Mouse (Mus musculus) bone marrow, adult 2 months (tissue): Measurements from ENCODE around the gene Gemin5. TPM values are rescaled to one million over a fixed set of nuclear protein-coding genes. Genes with fewer than 3 reads are reported as not detected.
"Not testable (repeated sequence)": the region's sequence is repeated elsewhere in the genome, so short reads cannot be mapped to it uniquely, and the experiment has no call there.

Source experiments
- H3K27ac ChIP-seq: fragments of 200-500 bp; 2 replicates; pipeline ENCODE4 v1.5.1; 2012; ENCODE audit warnings: low read depth, mild to moderate bottlenecking, control low read depth, inconsistent platforms, low read length; ENCODE audit not compliant: control insufficient read depth, poor library complexity, insufficient read depth
- H3K4me1 ChIP-seq: fragments of 200-500 bp; 2 replicates; pipeline ENCODE4 v1.6.1; 2011; ENCODE audit warnings: low read length; ENCODE audit not compliant: control insufficient read depth, insufficient read depth
- H3K4me3 ChIP-seq: fragments of 200-500 bp; replicated peaks from 2 replicates; pipeline ENCODE3; 2011; ENCODE audit warnings: mild to moderate bottlenecking, low read depth, low read length, control low read depth; ENCODE audit not compliant: control insufficient read depth
- CTCF ChIP-seq: fragments of 200-500 bp; IDR thresholded peaks from 2 replicates; pipeline ENCODE4 v1.5.1; 2011; ENCODE audit warnings: low read length, control low read depth; ENCODE audit not compliant: control insufficient read depth, insufficient read depth
- POLR2A ChIP-seq: fragments of 200-500 bp; IDR thresholded peaks from 2 replicates; pipeline ENCODE4 v1.6.1; 2011; ENCODE audit warnings: low read depth, mild to moderate bottlenecking, control low read depth, low read length, borderline replicate concordance; ENCODE audit not compliant: control insufficient read depth
- WGBS: fragments of 180-500 bp; shearing (Covaris S2); methylation state at CpG from one replicate; pipeline ENCODE4 v1.1.7; 2018; 5-methylcytosine and 5-hydroxymethylcytosine counted together
- polyA plus RNA-seq: library from polyadenylated mRNA; stranded (reverse); fragments of >200 nt; gene quantifications from 2 replicates; pipeline ENCODE4 v1.2.4, GENCODE M21; 2011; ENCODE audit warnings: low replicate concordance; ENCODE audit not compliant: missing spikeins, insufficient read depth, insufficient read length

Gemin5 gene
- polyA plus RNA-seq, 1 experiment, result 9.0 TPM

DNA sequence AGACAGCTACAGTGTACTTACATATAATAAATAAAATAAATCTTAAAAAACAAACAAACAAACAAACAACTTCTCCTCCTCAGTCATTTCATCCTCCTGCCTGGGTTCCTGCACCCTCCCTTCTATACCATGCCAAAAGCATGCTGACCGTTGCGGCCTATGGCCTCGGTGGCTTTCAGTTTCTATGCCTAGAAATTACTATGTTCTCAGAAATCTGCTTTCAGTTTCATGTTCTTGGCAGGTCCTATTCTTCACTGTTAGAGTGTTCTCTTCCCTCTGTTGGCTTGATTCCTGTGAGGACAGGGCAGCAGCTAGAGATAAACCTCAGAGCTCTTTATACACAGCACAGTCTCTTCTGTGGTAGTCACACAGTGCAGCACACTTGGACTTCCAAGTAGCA, 15.2 kb upstream of the Gemin5 start:
- H3K4me1 ChIP-seq, result no peaks in the 10 kb centered on the region; the same call in 1 of the 2 replicates
- TF ChIP-seq CTCF (no peak), POLR2A (no peak)
- peak overlapping the region; percentile 60 for H3K4me3 ChIP-seq
- H3K27ac ChIP-seq, result peak overlapping the region; percentile 43; the same call in 1 of the 2 replicates
- 2% methylated on average over 3 of the region's 3 CpGs for WGBS

DNA sequence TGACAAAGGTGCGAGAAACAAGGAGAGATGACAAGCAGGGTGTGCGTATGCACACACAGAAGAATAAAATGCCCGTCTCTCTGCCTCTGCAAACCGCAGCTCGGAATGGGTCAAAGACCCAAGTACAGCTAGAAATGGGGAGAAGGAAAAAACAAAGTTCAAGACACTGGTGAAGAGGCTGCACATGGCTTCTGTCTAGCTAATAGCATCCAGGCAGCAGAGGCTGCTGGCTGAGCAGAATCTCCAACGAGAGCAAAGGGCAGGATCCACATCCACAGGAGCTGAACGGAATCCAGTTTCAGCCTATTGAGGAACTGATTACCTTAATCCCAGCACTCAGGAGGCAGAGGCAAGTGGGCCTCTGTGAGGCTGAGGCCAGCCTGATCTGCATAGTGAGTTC, 12.4 kb upstream of the Gemin5 start:
- no peak for TF ChIP-seq POLR2A
- TF ChIP-seq CTCF, result no peak
- Histone ChIP-seq H3K4me1 (no peaks in the 10 kb centered on the region; the same call in 1 of the 2 replicates), H3K4me3 (no peak overlapping the region), H3K27ac (no peak overlapping the region)
- 91% methylated on average over 7 of the region's 7 CpGs for WGBS

DNA sequence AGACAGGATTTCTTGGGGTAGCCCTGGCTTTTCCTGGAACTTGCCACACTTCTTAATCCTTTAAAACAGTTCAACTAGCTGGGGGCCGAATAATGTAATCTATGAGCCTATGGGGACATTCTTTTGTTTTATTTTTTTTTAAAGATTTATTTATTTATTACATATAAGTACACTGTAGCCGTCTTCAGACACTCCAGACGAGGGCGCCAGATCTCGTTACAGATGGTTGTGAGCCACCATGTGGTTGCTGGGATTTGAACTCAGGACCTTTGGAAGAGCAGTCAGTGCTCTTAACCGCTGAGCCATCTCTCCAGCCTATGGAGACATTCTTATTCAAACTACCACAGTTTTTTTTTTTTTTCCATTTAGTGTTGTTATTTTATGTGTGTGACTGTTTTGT, 11.6 kb upstream of the Gemin5 start:
- H3K4me3 ChIP-seq, H3K27ac ChIP-seq, H3K4me1 ChIP-seq: not testable (repeated sequence)
- WGBS, result 88% methylated on average over 6 of the region's 6 CpGs

DNA sequence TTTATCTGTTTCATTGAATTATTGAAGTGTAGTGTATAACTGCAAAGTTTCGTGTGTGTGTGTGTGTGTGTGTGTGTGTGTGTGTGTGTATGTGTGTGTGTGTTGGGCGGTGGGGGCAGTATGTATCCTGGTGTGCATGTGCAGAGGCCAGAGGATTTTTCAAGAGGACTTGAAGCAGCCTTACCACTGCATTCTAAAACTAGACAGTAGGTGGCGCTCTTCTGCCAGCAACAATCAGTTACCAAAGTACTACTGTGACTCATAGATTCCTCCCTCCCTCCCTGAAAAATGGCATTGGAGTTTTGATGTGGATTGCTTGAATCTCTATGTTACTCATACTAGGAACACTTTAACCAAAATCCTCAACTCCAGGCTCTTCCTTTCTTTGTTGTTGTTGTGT, 11.2 kb upstream of the Gemin5 start:
- Histone ChIP-seq H3K4me1 (no peaks in the 10 kb centered on the region; the same call in 1 of the 2 replicates), H3K4me3 (no peak overlapping the region), H3K27ac (no peak overlapping the region)
- TF ChIP-seq POLR2A (no peak), CTCF (peak; percentile 49)
- WGBS, result 13% methylated on average over 3 of the region's 3 CpGs

DNA sequence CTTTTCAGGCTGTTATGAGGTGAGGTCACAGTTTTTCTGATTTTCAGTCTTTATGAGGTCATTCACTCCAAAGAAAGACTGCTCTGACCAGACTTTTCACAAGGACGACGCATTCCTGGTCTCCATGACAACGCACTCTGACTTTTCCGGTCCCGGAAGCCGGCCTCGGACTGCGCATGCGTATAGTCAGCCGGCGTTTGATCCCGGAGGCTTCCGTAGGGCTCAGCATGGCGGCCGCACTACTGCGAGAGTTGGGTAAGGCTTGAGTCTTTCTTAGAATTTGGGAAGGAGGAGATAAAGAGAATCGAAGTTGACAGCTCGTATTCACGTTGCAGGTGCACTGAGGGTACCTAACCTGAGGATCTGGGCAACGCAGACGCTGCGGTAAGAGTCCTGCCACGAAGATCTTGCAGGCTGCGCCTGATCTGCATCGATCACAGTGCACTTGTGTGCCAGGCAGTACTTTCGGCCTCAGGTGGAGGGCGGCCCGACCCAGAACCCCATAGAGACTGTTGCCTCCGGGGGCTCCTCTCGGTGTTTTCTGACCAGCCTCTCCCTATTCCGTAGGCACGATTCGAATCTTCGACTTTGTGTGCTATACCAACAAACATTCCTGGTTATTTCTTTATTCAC, 3.2 kb upstream of the Gemin5 start, which contains the start of gene Mrpl22:
Gene Mrpl22, plus strand, starts transcription at position 203 of the 633 bp plus-strand sequence.
- under 1% methylated on average over 34 of the region's 34 CpGs for WGBS

DNA sequence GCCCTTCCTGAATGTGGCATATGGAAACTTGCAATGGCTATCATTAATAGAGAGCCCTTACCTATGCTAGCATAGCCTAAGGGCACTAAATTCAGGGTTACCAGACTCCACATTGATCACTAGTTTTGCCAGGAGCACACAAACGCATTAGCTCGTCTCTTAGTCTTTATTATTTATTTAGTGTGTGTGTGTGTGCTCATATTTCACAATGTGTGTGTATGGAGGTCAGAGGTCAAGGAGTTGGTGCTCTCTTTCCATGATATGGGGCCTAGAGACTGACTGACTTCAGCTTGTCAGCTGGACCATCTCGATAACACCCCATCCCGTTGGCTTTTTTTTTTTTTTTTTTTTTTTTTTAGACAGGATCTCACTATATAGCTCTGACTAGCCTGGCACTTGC, 1.3 kb upstream of the Gemin5 start:
- peaks cover 1% of the 10 kb centered on the region for H3K4me1 ChIP-seq
- WGBS, result 82% methylated on average over 4 of the region's 4 CpGs
- no peak overlapping the region for H3K4me3 ChIP-seq
- TF ChIP-seq POLR2A (no peak), CTCF (no peak)
- H3K27ac ChIP-seq, result no peak overlapping the region

More for the DNA sequence above, 3.2 kb upstream of the Gemin5 start, which contains the start of gene Mrpl22:
- Histone ChIP-seq H3K27ac (peak within 1 kb of the TSS; percentile 8; the same call in 1 of the 2 replicates), H3K4me1 (peaks cover 1% of the 10 kb centered on the region), H3K4me3 (peak within 1 kb of the TSS; percentile 84)
- no peak for TF ChIP-seq CTCF
- TF ChIP-seq POLR2A, result peak; percentile 44; the same call in 1 of the 2 replicates

DNA sequence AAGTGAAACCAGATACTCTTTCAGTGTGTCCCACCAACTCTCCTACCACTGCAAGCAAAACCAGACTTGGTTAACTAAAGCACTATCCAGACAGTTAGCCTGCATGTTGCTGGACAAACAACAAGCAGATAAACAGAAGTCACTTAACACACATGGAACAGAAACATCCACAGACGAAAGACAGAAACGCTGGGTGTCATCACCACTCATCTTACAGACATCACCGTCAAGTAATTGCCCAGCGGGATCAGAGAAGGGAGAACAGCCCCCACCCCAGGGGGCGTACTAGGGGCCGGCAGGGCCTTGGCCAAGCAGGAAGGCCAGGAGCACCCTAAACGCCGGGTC, 545 bp downstream of the Gemin5 start:
- TF ChIP-seq CTCF, result no peak
- TF ChIP-seq POLR2A, result no peak
- Histone ChIP-seq H3K4me3 (peak overlapping the region; percentile 86), H3K27ac (peak overlapping the region; percentile 73; the same call in 1 of the 2 replicates), H3K4me1 (peaks cover 1% of the 10 kb centered on the region)
- under 1% methylated on average over 8 of the region's 8 CpGs for WGBS

DNA sequence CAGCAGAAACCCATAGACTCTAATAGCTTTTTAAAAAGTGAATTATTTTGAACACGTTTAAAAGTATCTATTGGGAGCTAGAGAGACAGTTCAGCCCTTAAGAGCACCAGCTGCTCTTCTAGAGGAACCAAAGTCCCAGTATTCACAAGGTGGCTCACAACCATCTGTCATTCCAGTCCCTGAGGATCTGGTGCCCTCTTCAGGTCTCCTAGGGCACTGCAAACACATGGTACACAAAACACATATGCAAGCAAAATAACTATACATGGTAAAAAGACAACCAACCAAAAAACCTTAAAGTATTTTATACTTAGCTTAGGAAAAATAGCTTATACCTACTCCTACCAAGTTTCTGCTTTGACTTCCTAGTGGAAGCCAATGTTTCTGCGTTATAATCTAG, 3.3 kb downstream of the Gemin5 start:
- TF ChIP-seq POLR2A (no peak), CTCF (peak; percentile 38; the same call in 1 of the 2 replicates)
- Histone ChIP-seq H3K4me3 (no peak overlapping the region), H3K4me1 (no peaks in the 10 kb centered on the region), H3K27ac (no peak overlapping the region)
- WGBS, result 93% methylated on average over 2 of the region's 2 CpGs

DNA sequence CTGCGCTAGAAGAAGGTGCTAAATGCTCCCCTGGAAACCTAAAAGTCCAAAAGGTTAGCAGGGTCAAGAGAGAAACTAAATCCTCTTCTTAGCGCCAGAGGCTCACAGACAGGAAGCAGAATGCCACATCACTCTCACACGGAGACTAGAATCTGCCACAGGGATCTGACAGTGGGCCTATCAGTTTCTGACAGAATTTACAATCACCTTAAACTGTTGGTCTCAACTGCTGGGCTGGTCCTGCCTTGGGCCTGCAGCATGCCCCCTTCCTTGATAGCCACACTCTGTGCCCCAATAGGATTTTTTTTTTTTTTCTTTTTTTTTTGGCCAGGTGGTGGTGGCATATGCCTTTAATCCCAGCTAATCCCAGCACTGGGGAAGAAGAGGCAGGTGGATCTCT, 11.5 kb downstream of the Gemin5 start:
- Histone ChIP-seq H3K4me3 (no peak overlapping the region), H3K27ac (no peak overlapping the region), H3K4me1 (no peaks in the 10 kb centered on the region)
- TF ChIP-seq POLR2A, result no peak
- TF ChIP-seq CTCF, result no peak
- WGBS, result 59% methylated on average over 3 of the region's 3 CpGs
